Mouse (Mus musculus) activated CD4-positive, CD25-positive, alpha-beta regulatory T cell, adult 4 months (primary cell): ENCODE results near the gene 2810408A11Rik. TPM values are rescaled to one million over a fixed set of nuclear protein-coding genes. Genes with fewer than 3 reads are reported as not detected.

ENCODE experiments used
- ATAC-seq: one replicate; pipeline ENCODE4 v1.8.0; 2017
- polyA plus RNA-seq, 2 experiments: library from polyadenylated mRNA; unstranded; fragments of 100-300 nt; shearing (Covaris generic); gene quantifications; one replicate each; pipeline ENCODE4 v1.2.1; 2017

2810408A11Rik gene
- 1 to 10 TPM; 1.1 to 1.2 TPM for polyA plus RNA-seq

GRCm38 (mm10) chr11:69900471-69901405, at the start of gene 2810408A11Rik, which contains the start of gene Neurl4:
Gene 2810408A11Rik (minus strand): TSS chr11:69900987.
Gene Neurl4 (plus strand): TSS chr11:69901072.
- peak; percentile 96 for ATAC-seq

DNA sequence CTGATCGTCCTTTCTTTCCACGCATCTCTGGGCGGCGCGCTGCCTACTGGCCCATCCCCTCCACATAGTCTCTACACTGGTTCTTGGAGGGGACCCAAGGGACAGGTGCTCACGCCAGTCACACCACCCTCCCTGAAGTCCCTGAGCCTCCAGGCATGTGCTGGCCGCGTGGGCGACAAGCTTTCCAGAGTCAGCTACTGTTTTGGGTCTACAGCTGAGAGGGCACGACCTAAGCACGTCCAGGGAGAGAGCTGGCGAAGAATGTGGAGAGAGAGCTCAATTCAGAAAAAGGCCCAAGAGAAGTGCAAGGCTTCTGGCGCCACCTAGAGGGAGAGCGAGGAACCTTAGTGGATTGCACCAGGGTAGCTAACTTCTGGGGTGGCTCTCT, 48.0 kb upstream of the 2810408A11Rik start:
- peak; percentile 65 for ATAC-seq

- peak; percentile 82 for ATAC-seq
Measured at GRCm38 (mm10) chr11:69948066-69948762, 47.4 kb upstream of the 2810408A11Rik start, which contains the start of gene Slc2a4. Gene Slc2a4 (minus strand): TSS chr11:69948188.

- ATAC-seq = no peak
Measured at GRCm38 (mm10) chr11:69947337-69948065, 46.7 kb upstream of the 2810408A11Rik start.

DNA sequence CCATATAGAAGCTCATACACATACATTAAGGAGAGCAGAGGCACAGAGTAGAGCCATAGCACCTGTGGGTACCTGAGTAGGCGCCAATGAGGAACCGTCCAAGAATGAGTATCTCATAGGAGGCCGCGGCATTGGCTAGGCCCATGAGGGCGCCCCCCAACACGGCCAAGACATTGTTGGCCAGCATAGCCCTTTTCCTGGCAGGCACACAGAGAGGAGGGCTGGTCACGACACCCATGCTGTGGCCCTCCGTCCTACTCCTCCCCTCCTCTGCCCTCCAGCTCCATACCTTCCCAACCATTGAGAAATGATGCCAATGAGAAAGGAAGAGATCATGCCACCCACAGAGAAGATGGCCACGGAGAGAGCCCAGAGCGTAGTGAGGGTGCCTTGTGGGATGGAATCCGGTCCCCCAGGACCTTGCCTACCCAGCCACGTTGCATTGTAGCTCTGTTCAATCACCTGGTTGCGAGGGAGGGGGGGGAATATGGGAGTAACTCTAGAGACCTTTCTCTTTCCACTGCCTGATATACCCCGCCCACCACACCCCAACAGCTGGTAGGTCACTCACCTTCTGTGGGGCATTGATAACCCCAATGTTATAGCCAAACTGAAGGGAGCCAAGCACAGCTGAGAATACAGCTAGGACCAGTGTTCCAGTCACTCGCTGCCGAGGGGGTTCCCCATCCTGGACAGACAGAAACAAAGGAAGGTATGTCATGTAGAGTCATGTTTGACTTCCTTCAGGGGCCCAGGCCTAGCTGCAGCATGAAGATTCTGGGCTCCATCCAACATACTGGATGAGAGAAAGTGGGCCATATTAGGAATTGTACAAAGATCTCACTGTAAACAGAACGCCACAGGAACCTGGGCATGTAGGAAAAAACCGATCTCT, 45.5 kb upstream of the 2810408A11Rik start:
- no peak for ATAC-seq

DNA sequence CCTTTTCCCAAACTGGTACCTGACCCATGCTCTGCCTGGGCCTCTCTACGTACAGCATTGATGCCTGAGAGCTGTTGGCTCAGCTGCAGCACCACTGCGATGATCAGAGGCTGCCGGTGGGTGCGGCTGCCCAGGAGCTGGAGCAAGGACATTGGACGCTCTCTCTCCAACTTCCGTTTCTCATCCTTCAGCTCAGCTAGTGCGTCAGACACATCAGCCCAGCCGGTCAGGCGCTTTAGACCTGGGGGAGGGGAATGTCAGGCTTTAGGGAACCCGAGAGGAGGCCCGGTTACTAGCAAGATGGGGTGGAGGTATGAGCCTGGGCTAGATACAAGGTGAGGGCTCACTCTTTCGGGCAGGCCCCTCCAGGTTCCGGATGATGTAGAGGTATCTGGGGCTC, 44.4 kb upstream of the 2810408A11Rik start:
- ATAC-seq = no peak

DNA sequence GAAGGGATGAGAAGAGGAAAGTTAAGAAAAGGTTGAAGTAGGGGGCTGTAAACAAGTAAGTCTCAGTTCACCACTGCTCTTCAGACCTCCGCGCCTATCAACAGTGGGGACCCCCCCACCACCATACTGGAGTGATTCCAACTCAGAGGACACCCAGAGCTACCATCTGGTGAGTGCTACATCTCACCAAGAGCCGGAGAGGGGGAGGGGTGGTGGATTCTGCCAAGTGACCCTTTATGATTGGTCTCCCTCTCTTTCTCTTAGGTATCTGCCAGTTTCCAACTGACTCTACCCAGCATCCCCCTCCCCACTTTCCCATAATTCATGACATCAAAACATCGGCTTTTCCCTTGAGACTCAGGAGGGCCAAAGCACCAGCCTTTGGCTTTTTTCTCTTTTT, 40.2 kb upstream of the 2810408A11Rik start:
- ATAC-seq = no peak

DNA sequence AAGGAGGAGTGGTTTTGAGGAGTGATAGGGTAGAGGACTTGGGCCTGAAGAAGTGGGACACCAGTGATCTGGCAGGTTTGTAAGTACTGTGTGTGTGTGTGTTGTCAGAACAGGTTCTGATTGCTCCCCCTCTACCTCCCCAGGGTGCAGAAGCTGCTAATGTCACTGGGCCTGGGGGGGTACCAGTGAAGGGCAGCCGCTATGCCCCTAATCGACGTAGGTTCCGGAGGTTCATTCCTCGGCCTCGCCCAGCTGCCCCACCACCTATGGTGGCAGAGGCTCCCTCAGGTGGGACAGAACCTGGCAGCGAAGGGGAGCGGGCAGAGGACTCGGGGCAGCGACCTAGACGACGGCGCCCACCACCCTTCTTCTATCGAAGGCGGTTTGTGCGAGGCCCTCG, 38.9 kb upstream of the 2810408A11Rik start:
- no peak for ATAC-seq

DNA sequence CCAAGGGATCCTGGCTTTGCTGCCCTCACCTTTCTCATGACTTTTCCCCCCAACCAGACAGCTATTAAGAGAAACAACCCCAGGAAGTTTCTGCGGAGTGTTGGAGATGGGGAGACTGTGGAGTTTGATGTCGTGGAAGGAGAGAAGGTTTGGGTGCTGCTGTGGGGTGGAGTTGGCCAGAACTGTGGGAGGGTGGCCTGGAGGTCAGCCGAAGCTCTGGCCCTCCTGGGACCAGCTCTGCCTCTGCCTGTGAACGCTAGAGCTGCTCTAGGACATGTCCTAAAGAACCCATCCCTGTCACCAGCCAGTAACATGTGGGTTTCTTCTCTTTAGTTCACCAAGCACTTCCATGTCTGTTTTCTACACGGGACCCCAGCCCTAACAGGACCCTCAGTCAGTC, 38.4 kb upstream of the 2810408A11Rik start:
- no peak for ATAC-seq

- ATAC-seq = no peak
Measured at GRCm38 (mm10) chr11:69938401-69938979, 37.7 kb upstream of the 2810408A11Rik start.

DNA sequence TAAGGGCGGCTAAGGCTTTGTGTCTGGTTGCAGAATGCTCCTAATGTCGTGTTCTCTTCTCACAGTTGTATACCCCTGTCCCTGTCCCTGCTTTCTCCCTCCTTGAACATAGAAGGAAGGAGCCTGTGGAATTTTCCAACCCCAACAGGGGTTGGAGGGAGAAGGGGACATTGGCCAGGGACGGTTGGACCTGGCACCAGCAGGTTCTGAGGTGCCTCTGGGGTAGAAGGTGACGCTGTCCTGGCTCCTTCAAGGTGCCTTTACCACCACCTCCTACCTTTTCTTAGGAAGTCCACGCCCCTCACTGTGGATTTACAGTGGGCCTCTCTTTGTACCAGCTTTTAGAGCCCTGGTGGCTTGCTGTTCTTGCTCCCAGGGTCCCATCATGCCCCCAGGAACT, 37.0 kb upstream of the 2810408A11Rik start:
- ATAC-seq = no peak

DNA sequence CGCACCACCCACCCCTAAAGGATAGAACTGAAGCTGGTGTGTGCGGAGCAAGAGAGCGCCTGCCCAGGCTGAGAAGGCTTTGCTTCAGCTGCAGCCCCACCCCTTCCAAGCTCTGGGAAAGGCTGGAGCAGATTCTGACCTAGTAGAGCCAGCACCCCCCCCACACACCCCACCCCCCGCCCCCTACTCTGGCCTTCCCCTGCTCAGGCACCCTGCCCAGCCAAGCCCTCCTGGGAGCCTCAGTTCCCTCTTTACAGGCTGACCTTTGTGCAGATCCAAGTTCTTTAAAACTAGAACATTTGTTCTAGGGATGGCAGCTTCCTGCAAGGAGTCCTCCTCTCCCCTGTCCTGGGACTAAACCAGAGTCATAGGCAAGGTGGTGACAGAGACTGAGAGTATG, 36.6 kb upstream of the 2810408A11Rik start:
- ATAC-seq = no peak

DNA sequence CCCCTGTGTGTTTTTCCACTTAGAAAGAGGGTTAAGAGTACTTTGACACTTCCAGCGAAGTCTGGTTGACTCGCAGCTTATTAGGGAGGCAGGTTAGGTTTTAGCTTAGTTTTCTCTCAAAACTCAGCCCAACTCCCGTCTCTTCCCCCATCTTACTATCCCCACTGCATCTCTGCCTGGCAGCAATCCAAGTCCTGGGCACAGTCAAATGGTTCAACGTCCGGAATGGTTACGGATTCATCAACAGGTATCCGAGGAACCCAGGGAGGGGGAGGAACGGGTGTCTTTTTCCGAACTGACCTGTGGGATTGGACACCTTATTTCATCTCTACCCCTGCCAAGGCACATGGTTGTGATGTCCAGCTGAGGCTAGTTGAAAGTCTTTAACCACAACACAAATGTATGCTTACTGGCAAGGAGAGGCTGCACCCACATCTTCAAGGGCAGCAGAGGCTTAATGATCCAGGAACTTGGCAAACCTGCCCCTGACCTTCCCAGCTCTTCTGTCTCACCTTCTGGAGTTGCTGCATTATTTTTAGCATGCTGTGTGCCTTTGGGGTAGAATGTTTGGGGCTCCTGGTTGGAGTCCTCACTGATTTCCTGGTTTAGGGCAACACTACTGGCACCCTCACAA, 36.0 kb upstream of the 2810408A11Rik start:
- ATAC-seq = no peak

GRCm38 (mm10) chr11:69936156-69936555, 35.4 kb upstream of the 2810408A11Rik start:
- ATAC-seq = no peak

- peak; percentile 77 for ATAC-seq
Measured at GRCm38 (mm10) chr11:69935137-69935879, 34.5 kb upstream of the 2810408A11Rik start, which contains the start of gene Ybx2. Gene Ybx2 (plus strand): TSS chr11:69935796.

GRCm38 (mm10) chr11:69934681-69935080, 33.9 kb upstream of the 2810408A11Rik start:
- no peak for ATAC-seq

DNA sequence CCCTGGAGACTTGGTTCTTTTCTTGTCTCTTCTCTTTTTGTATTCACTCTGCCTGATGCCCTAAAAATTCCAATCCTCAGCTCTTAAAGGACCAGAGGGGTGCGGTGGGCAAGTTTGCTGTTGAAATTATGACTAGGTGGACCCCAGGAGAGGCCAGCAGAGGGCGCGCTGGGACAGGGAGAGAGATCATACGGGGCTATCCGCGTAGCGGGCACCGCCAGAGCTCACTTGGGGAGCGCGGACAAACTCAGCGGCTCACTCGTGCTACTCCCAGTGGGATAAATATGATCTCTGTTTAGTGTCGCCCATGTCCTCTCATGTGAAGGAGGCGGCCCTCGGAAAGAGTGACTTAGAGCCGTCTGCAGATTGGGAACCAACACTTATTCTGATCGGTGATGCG, 33.4 kb upstream of the 2810408A11Rik start:
- ATAC-seq = peak; percentile 47

DNA sequence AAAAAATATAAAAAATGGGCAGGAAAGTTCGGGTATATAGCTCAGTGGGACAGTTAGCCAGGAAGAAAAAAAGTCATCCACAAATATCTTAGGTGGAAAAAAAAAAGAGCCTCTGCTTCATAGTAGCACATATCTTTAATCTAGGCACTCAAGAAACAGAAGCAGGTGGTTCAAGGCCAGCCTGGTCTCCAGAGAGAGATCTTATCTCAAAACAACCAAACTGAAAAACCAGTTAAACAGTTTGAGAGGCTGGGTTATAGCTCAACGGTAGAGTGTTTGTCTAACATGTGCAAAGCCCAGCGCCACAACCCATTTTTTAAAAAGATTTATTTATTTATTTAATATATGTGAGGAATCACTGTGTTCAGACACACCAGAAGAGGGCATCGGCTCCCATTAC, 32.3 kb upstream of the 2810408A11Rik start:
- no peak for ATAC-seq

DNA sequence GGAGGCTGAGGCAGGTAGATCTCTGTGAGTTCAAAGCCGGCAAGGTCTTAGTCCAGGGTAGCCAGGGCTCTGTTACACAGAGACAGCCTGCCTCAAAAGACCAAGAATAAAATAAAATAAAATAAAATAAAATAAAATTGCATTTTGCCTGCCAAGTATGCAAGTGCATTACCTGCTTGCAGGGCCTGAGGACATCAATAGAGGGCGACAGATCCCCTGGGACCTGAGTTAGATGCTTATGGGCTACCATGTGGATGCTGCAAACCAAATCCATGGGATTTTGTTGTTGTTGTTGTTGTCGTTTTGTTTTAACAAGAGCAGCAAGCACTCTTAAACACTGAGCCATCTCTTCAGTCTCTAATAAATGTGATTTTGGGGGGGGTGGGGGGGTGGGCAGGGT, 31.5 kb upstream of the 2810408A11Rik start:
- no peak for ATAC-seq

- no peak for ATAC-seq
Measured at GRCm38 (mm10) chr11:69931769-69932168, 31.0 kb upstream of the 2810408A11Rik start.
